Mouse (Mus musculus): ENCODE measurements around the gene Syt2.

DNA sequence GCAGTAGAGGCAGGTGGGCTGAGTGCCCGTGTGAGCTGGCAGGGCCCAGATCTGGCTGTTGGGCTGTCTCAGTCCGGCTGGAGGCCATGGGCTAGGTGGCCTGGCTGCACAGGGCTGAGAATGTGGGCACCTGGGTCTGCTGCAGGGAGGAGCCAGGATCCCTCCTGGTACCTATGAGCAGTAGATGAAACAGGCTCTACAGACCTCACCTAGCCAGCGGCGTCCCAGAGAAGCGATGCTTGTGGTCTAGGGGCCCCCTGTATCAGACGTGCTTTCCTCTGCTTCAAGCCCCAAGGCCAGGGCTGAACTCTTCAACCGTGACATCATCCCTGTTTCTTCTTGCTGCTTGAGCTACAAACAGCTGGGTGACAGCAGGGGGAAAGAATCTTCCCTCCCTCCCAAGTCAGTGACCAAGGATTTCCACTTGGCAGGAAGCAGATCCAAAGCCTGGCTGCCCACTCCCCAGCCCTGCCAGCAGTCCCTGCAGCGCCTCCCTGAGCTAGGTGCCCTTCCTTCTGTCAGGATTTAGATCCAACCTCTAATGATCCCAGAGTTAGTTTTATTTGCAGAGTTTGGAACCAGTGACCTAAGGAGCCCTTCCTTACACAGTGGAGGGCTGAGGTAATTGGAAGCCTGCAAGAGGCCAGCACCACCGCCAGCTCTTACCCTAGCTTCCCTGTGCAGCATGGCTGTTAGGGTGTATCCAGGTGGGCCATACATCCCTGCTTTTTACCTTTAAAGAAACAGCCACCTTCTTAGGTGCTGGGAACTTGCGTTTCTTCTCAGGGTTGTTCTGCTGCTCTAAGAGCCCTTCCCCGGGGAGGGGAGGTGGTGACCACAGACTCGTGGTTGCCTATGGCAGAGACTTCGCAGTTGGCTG, 107.5 kb downstream of the Syt2 start:
- TF ChIP-seq POLR2A (IDR thresholded peaks at IDR 0.05; ENCODE audit: low read depth, low read length) (no peak), CTCF (conservative IDR thresholded peaks at IDR 0.05; ENCODE audit: insufficient read depth, insufficient read length, low read depth, low read length) (no peak)

Measured in kidney, adult 2 months (tissue).